Mouse (Mus musculus) adrenal gland, postnatal 10 days (tissue): Measurements from ENCODE around the gene Serinc2. TPM values are rescaled to one million over a fixed set of nuclear protein-coding genes. Genes with fewer than 3 reads are reported as not detected.

Source experiments
- total RNA-seq, 2 experiments: library from RNA; stranded (reverse); gene quantifications; 2 replicates each; pipeline ENCODE4 v1.2.3; 2021

Gene Serinc2
- total RNA-seq, 2 experiments from 2014 or later: 2.9 to 5.1 TPM

Other genes starting within 250 kb of the Serinc2 start
- gene Col16a1, start 231.4 kb downstream of the Serinc2 start, total RNA-seq: 10 to 100 TPM; 29.4 to 33.8 TPM
- gene Pef1, start 176.6 kb downstream of the Serinc2 start, total RNA-seq: 10 to 100 TPM; 51.4 to 54.6 TPM
- 1 to 10 TPM in 1 of 2 experiments, under 1 TPM in 1; 0.78 to 1.7 TPM for gene Hcrtr1, start 139.8 kb downstream of the Serinc2 start, total RNA-seq
- 100 to 1,000 TPM in 1 of 2 experiments, 10 to 100 TPM in 1; 69.2 to 114 TPM for gene Tinagl1, start 104.1 kb downstream of the Serinc2 start, total RNA-seq
- gene Gm853, start 56.8 kb downstream of the Serinc2 start, total RNA-seq: not detected
- gene Fabp3, start 29.4 kb upstream of the Serinc2 start, total RNA-seq: 100 to 1,000 TPM; 110 to 422 TPM
- gene Gm10570, start 29.5 kb upstream of the Serinc2 start, total RNA-seq: 1 to 10 TPM in 1 of 2 experiments, not detected in 1; 1.3 TPM
- gene Zcchc17, start 80.7 kb upstream of the Serinc2 start, total RNA-seq: 10 to 100 TPM; 35.5 to 38.7 TPM
- 10 to 100 TPM; 35.3 to 39.0 TPM for gene Snrnp40, start 80.9 kb upstream of the Serinc2 start, total RNA-seq